Mouse (Mus musculus) monocyte, adult 2 months (primary cell): ENCODE results near the gene Gm5934.
"Not testable (repeated sequence)": the region's sequence is repeated elsewhere in the genome, so short reads cannot be mapped to it uniquely, and the experiment has no call there.

Experiments used
- DNase-seq, 2 experiments: peaks; one replicate each; pipeline ENCODE4 v3.0.0; 2022; ENCODE audit warnings: low spot score in 2 of 2, low read depth in 1 of 2

The Gm5934 gene

GRCm38 (mm10) chrX:24500660-24501059 lies at the start of gene Gm5934:
Gene Gm5934 (minus strand): TSS chrX:24500760.
- DNase-seq: not testable (repeated sequence)
